Mouse (Mus musculus) olfactory bulb, adult 2 months (tissue): ENCODE results near the gene C1ql4.

Source experiments
- CTCF ChIP-seq: fragments of 200-500 bp; IDR thresholded peaks from 2 replicates; pipeline ENCODE4 v1.5.1; 2012; ENCODE audit warnings: low read depth, mild to moderate bottlenecking, low read length, moderate library complexity; ENCODE audit not compliant: insufficient read depth
- POLR2A ChIP-seq: fragments of 200-500 bp; IDR thresholded peaks from 2 replicates; pipeline ENCODE4 v1.6.1; 2012; ENCODE audit warnings: mild to moderate bottlenecking, low read depth, low read length, moderate library complexity; ENCODE audit not compliant: insufficient read depth

- no peak for TF ChIP-seq CTCF
- TF ChIP-seq POLR2A, result no peak
Measured at GRCm38 (mm10) chr15:99082840-99083239, 4.8 kb downstream of the C1ql4 start.
